Mouse (Mus musculus) Patski (cell line): ENCODE data around the gene Stk17b. TPM values are rescaled to one million over a fixed set of nuclear protein-coding genes. Genes with fewer than 3 reads are reported as not detected.
"Not testable (repeated sequence)": the region's sequence is repeated elsewhere in the genome, so short reads cannot be mapped to it uniquely, and the experiment has no call there.

Experiments
- ATAC-seq: fragments of 100-300 bp; one replicate; pipeline ENCODE4 v1.8.0; 2021
- CTCF ChIA-PET: fragments of 350-600 bp; sonication (Branson Sonifier 250); formaldehyde crosslinking; loops from one replicate; lab custom pipeline; 2022; ENCODE audit warnings: inconsistent platforms; lab: Charles Lee
- POLR2A ChIA-PET: fragments of 350-600 bp; sonication (Branson Sonifier 250); formaldehyde crosslinking; loops from one replicate; lab custom pipeline; 2022; ENCODE audit warnings: antibody characterized with exemption, inconsistent platforms; lab: Charles Lee
- DNase-seq: peaks from one replicate; pipeline ENCODE4 v3.0.0-alpha.2; 2011; ENCODE audit warnings: low read depth, low spot score
- H3K27me3 ChIP-seq: fragments of 371-371 bp; one replicate; pipeline ENCODE4 v1.5.1; 2021
- CTCF ChIP-seq: fragments of 100-300 bp; IDR thresholded peaks from one replicate; pipeline ENCODE4 v1.5.1; 2021
- in situ Hi-C: fragments of 300-500 bp; cut with MboI; formaldehyde crosslinking; loops from 3 replicates; pipeline ENCODE4 v1.11.1; 2018; ENCODE audit warnings: low pct_unique_long_range_greater_than_20kb, mixed read lengths
- polyA plus RNA-seq: library from polyadenylated mRNA; unstranded; gene quantifications from one replicate; pipeline ENCODE4 v1.2.3, GENCODE M21; 2021

Stk17b gene
- polyA plus RNA-seq, 1 experiment from 2014 or later, result 16.2 TPM

- CTCF ChIA-PET, result no interaction called here
- no peak for DNase-seq
- H3K27me3 ChIP-seq, result no peaks in the 10 kb centered on the region
- no peak for ATAC-seq
- in situ Hi-C loops, result no loop called here
- POLR2A ChIA-PET, result no interaction called here
- TF ChIP-seq CTCF, result no peak
Observed at GRCm38 (mm10) chr1:53766112-53766511, 18.9 kb downstream of the Stk17b start.

DNA sequence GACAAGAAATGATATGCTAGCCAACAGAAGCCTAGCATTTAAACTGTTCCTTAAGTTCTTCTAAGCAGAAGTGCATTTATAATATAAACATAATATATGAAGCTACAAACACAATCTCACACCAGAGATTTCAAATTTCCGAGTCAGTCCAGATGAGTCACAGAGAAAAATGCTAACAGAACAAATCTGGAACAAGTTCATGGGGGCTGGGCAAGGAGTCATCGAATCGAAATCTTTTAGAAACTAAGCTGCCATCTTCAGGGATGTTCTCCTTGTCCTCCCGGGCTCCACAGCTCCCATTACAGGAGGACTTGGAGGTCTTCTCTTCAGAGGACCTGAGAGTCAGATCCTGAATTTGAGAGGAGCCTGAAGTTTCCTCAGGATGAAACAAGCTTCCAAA is 27.7 kb downstream of the Stk17b start:
- in situ Hi-C loops, result no loop called here
- H3K27me3 ChIP-seq, result no peaks in the 10 kb centered on the region
- TF ChIP-seq CTCF, result no peak
- POLR2A ChIA-PET, result interaction anchor here (0.6 kb wide), 1 partner anchor 127 kb away, joined by 4 read pairs; no protein-coding TSS in a partner anchor
- no peak for ATAC-seq
- no peak for DNase-seq
- CTCF ChIA-PET, result interaction anchor here (1.2 kb wide), 1 partner anchor 29 kb away, joined by 3 read pairs; no protein-coding TSS in a partner anchor

GRCm38 (mm10) chr1:53753501-53753900 is 31.5 kb downstream of the Stk17b start:
- CTCF ChIA-PET, result interaction anchor here (0.8 kb wide), 1 partner anchor 16 kb away, joined by 4 read pairs; no protein-coding TSS in a partner anchor
- POLR2A ChIA-PET, H3K27me3 ChIP-seq, in situ Hi-C loops, ATAC-seq, DNase-seq: not testable (repeated sequence)

GRCm38 (mm10) chr1:53751144-53751543 is 33.9 kb downstream of the Stk17b start:
- POLR2A ChIA-PET, result no interaction called here

GRCm38 (mm10) chr1:53750697-53751096 is 34.3 kb downstream of the Stk17b start:
- CTCF ChIA-PET, in situ Hi-C loops, H3K27me3 ChIP-seq, POLR2A ChIA-PET, DNase-seq, ATAC-seq: not testable (repeated sequence)

More at GRCm38 (mm10) chr1:53751144-53751543, 33.9 kb downstream of the Stk17b start:
- no peaks in the 10 kb centered on the region for H3K27me3 ChIP-seq
- CTCF ChIA-PET, result no interaction called here
- ATAC-seq (no peak), DNase-seq (no peak)
- no peak for TF ChIP-seq CTCF
- in situ Hi-C loops, result no loop called here

- H3K27me3 ChIP-seq, in situ Hi-C loops, ATAC-seq, CTCF ChIA-PET, POLR2A ChIA-PET, DNase-seq: not testable (repeated sequence)
Observed at GRCm38 (mm10) chr1:53749881-53750385, 35.1 kb downstream of the Stk17b start.

- CTCF ChIA-PET, result no interaction called here
- no peak for ATAC-seq
- no peak for DNase-seq
- TF ChIP-seq CTCF, result no peak
- in situ Hi-C loops, result no loop called here
- POLR2A ChIA-PET, result no interaction called here
- no peaks in the 10 kb centered on the region for H3K27me3 ChIP-seq
Observed at GRCm38 (mm10) chr1:53748571-53748970, 36.5 kb downstream of the Stk17b start.

GRCm38 (mm10) chr1:53746001-53746400 is 39.0 kb downstream of the Stk17b start:
- POLR2A ChIA-PET, result no interaction called here
- in situ Hi-C loops, result no loop called here
- no peak for ATAC-seq

GRCm38 (mm10) chr1:53741742-53742458 is 43.1 kb downstream of the Stk17b start:
- no peaks in the 10 kb centered on the region for H3K27me3 ChIP-seq
- no peak for ATAC-seq
- no peak for TF ChIP-seq CTCF
- CTCF ChIA-PET, result no interaction called here
- in situ Hi-C loops, result no loop called here
- no peak for DNase-seq
- POLR2A ChIA-PET, result no interaction called here

More at GRCm38 (mm10) chr1:53746001-53746400, 39.0 kb downstream of the Stk17b start:
- DNase-seq, result no peak
- CTCF ChIA-PET, result no interaction called here
- no peak for TF ChIP-seq CTCF
- no peaks in the 10 kb centered on the region for H3K27me3 ChIP-seq

- no peak for ATAC-seq
- no peak for TF ChIP-seq CTCF
Observed at GRCm38 (mm10) chr1:53740777-53741336, 44.2 kb downstream of the Stk17b start.

GRCm38 (mm10) chr1:53740077-53740776 is 44.8 kb downstream of the Stk17b start:
- H3K27me3 ChIP-seq, ATAC-seq, in situ Hi-C loops, DNase-seq, CTCF ChIA-PET, POLR2A ChIA-PET: not testable (repeated sequence)

More at GRCm38 (mm10) chr1:53740777-53741336, 44.2 kb downstream of the Stk17b start:
- CTCF ChIA-PET, result no interaction called here
- DNase-seq, result no peak
- POLR2A ChIA-PET, result no interaction called here
- no peaks in the 10 kb centered on the region for H3K27me3 ChIP-seq
- in situ Hi-C loops, result no loop called here
